Mouse (Mus musculus) lung, embryonic 14.5 days (tissue): ENCODE data around the gene Dab2ip. TPM values are rescaled to one million over a fixed set of nuclear protein-coding genes. Genes with fewer than 3 reads are reported as not detected.

Experiments
- ATAC-seq: fragments of 200-750 bp; cut with Nextera tagmentation; 2 replicates; pipeline ENCODE4 v1.8.0; 2017; ENCODE audit warnings: mild to moderate bottlenecking, moderate TSS enrichment, moderate library complexity; ENCODE audit not compliant: insufficient read depth
- DNase-seq: peaks from one replicate; pipeline ENCODE4 v3.0.0-alpha.2; 2015
- H3K27ac ChIP-seq: fragments of 300-500 bp; sonication (generic); 2 replicates; pipeline ENCODE4 v1.5.1; 2014; ENCODE audit warnings: low read depth, mild to moderate bottlenecking, moderate library complexity
- H3K27me3 ChIP-seq: fragments of 300-500 bp; sonication (generic); 2 replicates; pipeline ENCODE4 v1.6.1; 2014; ENCODE audit warnings: low read length, control low read depth; ENCODE audit not compliant: insufficient read depth
- H3K36me3 ChIP-seq: fragments of 300-500 bp; sonication (generic); 2 replicates; pipeline ENCODE4 v1.6.1; 2014; ENCODE audit warnings: control low read depth; ENCODE audit not compliant: insufficient read depth
- H3K4me1 ChIP-seq: fragments of 300-500 bp; sonication (generic); 2 replicates; pipeline ENCODE4 v1.6.1; 2014; ENCODE audit warnings: antibody characterized with exemption, control low read depth; ENCODE audit not compliant: insufficient read depth
- H3K4me2 ChIP-seq: fragments of 300-500 bp; sonication (generic); 2 replicates; pipeline ENCODE4 v1.6.1; 2014; ENCODE audit warnings: mild to moderate bottlenecking
- H3K4me3 ChIP-seq: fragments of 300-500 bp; sonication (generic); 2 replicates; pipeline ENCODE4 v1.5.1; 2014; ENCODE audit warnings: low read depth, low read length
- H3K9ac ChIP-seq: fragments of 300-500 bp; sonication (generic); 2 replicates; pipeline ENCODE4 v1.6.1; 2014
- H3K9me3 ChIP-seq: fragments of 300-500 bp; sonication (generic); 2 replicates; pipeline ENCODE4 v1.6.1; 2016; ENCODE audit warnings: low read depth, low read length, control low read depth
- CTCF ChIP-seq: IDR thresholded peaks from 2 replicates; pipeline ENCODE4 v1.5.1; 2016; ENCODE audit warnings: antibody characterized with exemption, low read depth
- WGBS: fragments of 180-500 bp; shearing (Covaris S2); extraction: QIAGEN DNeasy Blood & Tissue Kit; methylation state at CpG from one replicate; pipeline ENCODE4 v1.1.7; 2014; 5-methylcytosine and 5-hydroxymethylcytosine counted together
- polyA plus RNA-seq: library from polyadenylated mRNA; unstranded; fragments of >200 nt; fragmentation: Nextera tagmentation; extraction: Ambion mirVana; gene quantifications from 2 replicates; pipeline ENCODE4 v1.2.1, GENCODE M21; 2014

Dab2ip gene
- polyA plus RNA-seq, 1 experiment from 2014 or later, result 61.4 TPM

GRCm38 (mm10) chr2:35745876-35746275, 187.8 kb downstream of the Dab2ip start:
- H3K4me1 ChIP-seq, result peaks cover 8% of the 10 kb centered on the region
- no peak overlapping the region for H3K27ac ChIP-seq
- no peak for ATAC-seq
- H3K27me3 ChIP-seq, result no peaks in the 10 kb centered on the region
- no peaks in the 10 kb centered on the region for H3K36me3 ChIP-seq
- DNase-seq, result no peak
- no peak overlapping the region for H3K4me3 ChIP-seq
- no peaks in the 10 kb centered on the region for H3K9me3 ChIP-seq
- no peak overlapping the region for H3K4me2 ChIP-seq
- no peak for TF ChIP-seq CTCF
- WGBS, result 80% methylated on average over 10 of the region's 10 CpGs
- H3K9ac ChIP-seq, result no peak overlapping the region

DNA sequence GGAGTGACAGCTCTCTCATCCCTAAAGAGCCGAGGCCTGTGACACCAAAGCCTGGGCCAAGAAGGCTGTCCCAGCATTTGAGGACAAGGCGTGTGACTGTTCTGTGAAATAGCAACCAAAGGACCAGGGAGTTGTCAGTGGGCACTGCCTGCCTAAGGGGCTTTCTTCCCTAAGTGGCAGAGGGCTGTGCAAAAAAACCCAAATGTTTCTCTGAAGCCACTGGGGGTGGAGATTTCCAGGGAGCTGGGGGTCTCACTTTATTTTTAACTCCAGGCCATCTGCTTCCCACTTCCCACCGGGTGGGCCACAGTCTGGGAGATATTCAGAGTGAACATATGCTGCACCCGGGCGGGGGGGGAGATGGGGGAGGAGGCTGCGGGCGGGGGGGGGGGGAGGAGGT, 188.6 kb downstream of the Dab2ip start:
- Histone ChIP-seq H3K27me3 (no peaks in the 10 kb centered on the region), H3K4me3 (no peak overlapping the region), H3K36me3 (no peaks in the 10 kb centered on the region), H3K9ac (no peak overlapping the region), H3K9me3 (no peaks in the 10 kb centered on the region), H3K27ac (no peak overlapping the region), H3K4me2 (no peak overlapping the region), H3K4me1 (peaks cover 11% of the 10 kb centered on the region; the same call in 1 of the 2 replicates)
- DNase-seq (no peak), ATAC-seq (no peak)
- WGBS, result 20% methylated on average over 5 of the region's 7 CpGs
- TF ChIP-seq CTCF, result no peak

DNA sequence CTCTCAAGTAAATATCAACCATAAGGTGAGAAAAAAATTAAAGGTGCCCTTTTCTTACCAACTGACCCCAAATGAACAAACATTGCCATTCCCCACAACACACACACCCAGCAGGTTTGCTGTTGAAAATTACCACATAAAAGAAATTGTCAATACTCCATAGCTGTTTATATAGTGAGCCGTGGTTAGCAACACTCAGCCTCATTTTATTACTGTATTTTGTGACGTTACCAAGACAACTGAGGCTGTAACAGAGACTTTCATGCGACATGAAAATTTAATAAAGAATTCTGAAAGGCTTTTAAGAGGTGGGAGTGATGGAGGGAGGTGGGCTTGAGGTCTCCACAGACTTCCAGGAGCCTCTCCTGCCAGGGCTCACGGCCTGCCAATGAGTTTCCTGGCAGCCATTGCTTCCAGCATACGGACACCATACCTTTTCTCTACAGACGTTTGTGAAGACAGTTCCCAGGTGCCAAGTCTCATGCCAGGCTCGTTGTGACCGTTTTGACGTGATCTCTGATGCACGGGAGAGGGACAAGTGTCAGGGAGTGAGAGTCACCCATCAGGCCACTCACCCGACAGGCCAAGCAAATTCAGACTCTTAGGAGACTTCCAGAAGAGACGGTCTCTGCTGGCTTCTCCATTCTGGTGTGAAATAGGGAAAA, 189.4 kb downstream of the Dab2ip start:
- H3K36me3 ChIP-seq, result no peaks in the 10 kb centered on the region
- H3K9me3 ChIP-seq, result no peaks in the 10 kb centered on the region
- DNase-seq (no peak), ATAC-seq (no peak)
- H3K4me3 ChIP-seq, result no peak overlapping the region
- no peaks in the 10 kb centered on the region for H3K27me3 ChIP-seq
- no peak overlapping the region for H3K27ac ChIP-seq
- TF ChIP-seq CTCF, result no peak
- peaks cover 11% of the 10 kb centered on the region; the same call in 1 of the 2 replicates for H3K4me1 ChIP-seq
- H3K4me2 ChIP-seq, result no peak overlapping the region
- 53% methylated on average over 12 of the region's 12 CpGs for WGBS
- no peak overlapping the region for H3K9ac ChIP-seq

DNA sequence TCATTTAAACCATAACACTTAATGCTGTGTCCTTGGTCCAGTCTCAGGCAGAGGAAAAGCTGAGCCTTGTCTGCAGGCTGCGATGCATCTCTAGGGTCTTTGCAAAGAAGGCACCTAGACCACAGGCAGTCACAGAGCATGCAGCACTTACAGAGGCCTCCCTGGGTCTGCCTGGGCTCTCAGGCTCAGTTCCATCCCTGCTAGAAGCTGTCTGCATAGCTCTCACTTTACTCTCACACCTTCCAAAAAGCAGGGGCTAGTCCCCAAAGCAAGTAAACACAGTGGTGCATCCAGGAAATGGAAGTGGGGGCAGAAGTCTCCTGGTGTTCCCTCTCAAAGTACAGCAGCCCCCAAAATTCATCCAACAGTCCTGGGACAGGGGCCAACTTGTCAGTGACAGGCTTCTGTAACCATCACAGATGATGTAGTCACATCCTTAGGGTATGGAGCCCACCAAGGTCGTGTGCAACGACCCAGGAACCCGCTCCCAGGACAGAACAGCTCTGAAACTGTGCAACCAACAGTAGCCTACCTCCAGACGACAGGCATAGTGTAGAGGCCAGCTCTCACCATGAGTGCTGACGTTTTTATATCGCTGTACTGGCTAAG, 192.6 kb downstream of the Dab2ip start:
- Histone ChIP-seq H3K4me3 (no peak overlapping the region), H3K36me3 (no peaks in the 10 kb centered on the region), H3K4me1 (peaks cover 11% of the 10 kb centered on the region; the same call in 1 of the 2 replicates), H3K27me3 (no peaks in the 10 kb centered on the region), H3K9me3 (no peaks in the 10 kb centered on the region), H3K27ac (no peak overlapping the region), H3K9ac (no peak overlapping the region), H3K4me2 (no peak overlapping the region)
- no peak for TF ChIP-seq CTCF
- DNase-seq, result peak; percentile 77
- WGBS, result 31% methylated on average over 7 of the region's 7 CpGs
- ATAC-seq, result peak; percentile 83

GRCm38 (mm10) chr2:35751781-35752505, 193.9 kb downstream of the Dab2ip start:
- Histone ChIP-seq H3K4me2 (no peak overlapping the region), H3K27ac (no peak overlapping the region), H3K4me1 (peaks cover 11% of the 10 kb centered on the region; the same call in 1 of the 2 replicates), H3K4me3 (no peak overlapping the region), H3K9me3 (no peaks in the 10 kb centered on the region), H3K27me3 (no peaks in the 10 kb centered on the region), H3K36me3 (no peaks in the 10 kb centered on the region), H3K9ac (no peak overlapping the region)
- TF ChIP-seq CTCF, result no peak
- no peak for ATAC-seq
- 71% methylated on average over 18 of the region's 18 CpGs for WGBS
- DNase-seq, result no peak

GRCm38 (mm10) chr2:35756467-35756866, 198.4 kb downstream of the Dab2ip start:
- no peaks in the 10 kb centered on the region for H3K4me1 ChIP-seq
- peak; percentile 26 for DNase-seq
- no peaks in the 10 kb centered on the region for H3K9me3 ChIP-seq
- no peak overlapping the region for H3K4me2 ChIP-seq
- no peaks in the 10 kb centered on the region for H3K27me3 ChIP-seq
- WGBS, result 72% methylated on average over 7 of the region's 7 CpGs
- no peaks in the 10 kb centered on the region for H3K36me3 ChIP-seq
- ATAC-seq, result no peak
- no peak overlapping the region for H3K4me3 ChIP-seq
- no peak overlapping the region for H3K9ac ChIP-seq
- TF ChIP-seq CTCF, result no peak
- no peak overlapping the region for H3K27ac ChIP-seq

DNA sequence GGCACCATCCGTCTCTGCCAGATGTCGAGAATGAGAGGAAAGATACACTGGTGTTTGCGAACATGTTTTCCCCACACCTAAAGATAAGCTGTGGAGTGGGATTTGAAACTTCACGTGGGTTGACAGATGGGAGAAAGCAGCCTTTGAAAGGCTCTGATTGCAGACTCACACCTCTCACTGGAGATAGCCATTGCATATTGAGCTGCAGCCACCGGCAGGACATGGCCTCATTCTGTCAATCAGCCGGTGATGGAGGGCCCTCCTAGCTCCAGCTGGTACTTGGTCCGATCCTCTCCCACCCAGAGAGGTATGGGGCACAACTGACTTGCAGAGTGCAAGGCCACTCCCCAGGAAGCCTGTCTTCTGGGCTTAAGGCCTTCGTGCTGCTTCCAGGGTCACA, 202.3 kb downstream of the Dab2ip start:
- H3K4me1 ChIP-seq, result no peaks in the 10 kb centered on the region
- no peak overlapping the region for H3K9ac ChIP-seq
- no peak overlapping the region for H3K4me2 ChIP-seq
- DNase-seq (no peak), ATAC-seq (no peak)
- no peaks in the 10 kb centered on the region for H3K36me3 ChIP-seq
- H3K4me3 ChIP-seq, result no peak overlapping the region
- 31% methylated on average over 8 of the region's 8 CpGs for WGBS
- no peaks in the 10 kb centered on the region for H3K9me3 ChIP-seq
- no peak for TF ChIP-seq CTCF
- no peaks in the 10 kb centered on the region for H3K27me3 ChIP-seq
- H3K27ac ChIP-seq, result no peak overlapping the region
